Comparison of ENCODE assay signal across 8 mouse cellular contexts in the genomic region with DNA sequence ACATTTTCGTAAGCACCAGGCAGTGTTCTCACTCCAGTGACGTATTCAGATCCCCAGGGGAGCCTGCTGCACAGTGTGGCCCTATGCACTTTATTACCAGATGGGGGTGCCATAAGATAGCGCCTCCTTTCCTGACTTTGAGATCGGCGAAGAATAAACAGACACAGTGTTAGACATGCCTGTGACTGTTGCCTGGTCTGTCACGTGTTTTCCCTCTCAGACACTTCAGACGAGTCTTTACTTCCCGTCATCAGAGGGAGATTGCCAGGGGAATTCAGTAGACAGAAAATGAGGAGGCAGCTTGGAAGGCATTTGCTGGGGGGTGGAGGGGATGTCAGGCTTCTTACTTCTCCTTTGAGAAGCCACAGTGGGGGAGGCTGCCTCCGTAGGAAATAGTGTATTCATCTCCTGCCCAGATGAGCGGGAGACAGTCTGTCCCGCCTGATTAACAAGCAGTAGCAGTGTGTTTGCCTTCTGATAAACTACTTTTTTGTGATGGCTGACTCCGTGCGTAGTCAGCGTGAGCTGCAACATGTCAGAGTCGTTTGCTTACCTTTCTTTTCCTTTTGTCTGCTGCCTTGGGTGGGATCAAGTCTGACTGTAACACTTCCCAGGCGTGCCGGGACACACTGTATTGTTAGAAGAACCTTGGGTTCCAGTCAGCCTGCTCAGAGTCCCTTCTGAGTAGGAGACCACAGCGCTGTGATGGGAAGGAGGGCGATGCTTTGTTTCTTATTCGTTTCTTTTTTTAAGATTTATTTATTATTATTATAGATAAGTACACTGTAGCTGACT. TPM values are rescaled to one million over a fixed set of nuclear protein-coding genes. Genes with fewer than 3 reads are reported as not detected.
A peak's percentile ranks its signal among the peaks of the same experiment; 100 is the strongest.
DNase-seq lines count a peak whose midpoint lies in the region; ATAC-seq and TF ChIP-seq lines count a peak whose summit lies in the region.

No protein-coding gene starts in this region.

- no peaks in the 10 kb centered on the region for H3K27me3 ChIP-seq in heart, embryonic 15.5 days
- no peaks in the 10 kb centered on the region for H3K27me3 ChIP-seq in liver, embryonic 12.5 days (replicated peaks)
- no peaks in the 10 kb centered on the region for H3K27me3 ChIP-seq in stomach, embryonic 14.5 days (ENCODE audit: control insufficient read depth, insufficient read depth, low read length)

- peak overlapping the region; percentile 67 for H3K27ac ChIP-seq in embryonic fibroblast, embryonic 13.5 days (ENCODE audit: insufficient read depth, low read length)
- peak overlapping the region; percentile 82 for H3K27ac ChIP-seq in heart, embryonic 15.5 days
- peak overlapping the region; percentile 98 for H3K27ac ChIP-seq in liver, embryonic 12.5 days
- H3K27ac ChIP-seq in stomach, embryonic 14.5 days (ENCODE audit: low read length) = peak overlapping the region; percentile 90

- H3K9ac ChIP-seq in heart, embryonic 15.5 days = no peak overlapping the region
- H3K9ac ChIP-seq in liver, embryonic 12.5 days = peak overlapping the region; percentile 62
- no peak overlapping the region for H3K9ac ChIP-seq in stomach, embryonic 14.5 days (replicated peaks; ENCODE audit: low read depth, low read length)

- H3K4me1 ChIP-seq in embryonic fibroblast, embryonic 13.5 days (ENCODE audit: control insufficient read depth, insufficient read depth, low read length) = peaks cover 6% of the 10 kb centered on the region; the same call in 1 of the 2 replicates
- H3K4me1 ChIP-seq in heart, embryonic 15.5 days (replicated peaks) = peaks cover 42% of the 10 kb centered on the region
- H3K4me1 ChIP-seq in liver, embryonic 12.5 days = peaks cover 70% of the 10 kb centered on the region
- peaks cover 32% of the 10 kb centered on the region; the same call in 1 of the 2 replicates for H3K4me1 ChIP-seq in stomach, embryonic 14.5 days (ENCODE audit: control insufficient read depth, insufficient read depth, low read length)

- peak; percentile 95 for ATAC-seq in activated CD4-positive, CD25-positive, alpha-beta regulatory T cell, adult 4 months
- peak; percentile 74 for ATAC-seq in heart, embryonic 15.5 days (replicated peaks; ENCODE audit: insufficient number of reproducible peaks, insufficient read depth, low FRiP score, low read depth)
- ATAC-seq in liver, embryonic 12.5 days = peak; percentile 79
- peak; percentile 67 for ATAC-seq in monocyte, adult 5-6 weeks (replicated peaks; ENCODE audit: insufficient number of reproducible peaks, low FRiP score, low TSS enrichment, poor library complexity, severe bottlenecking)
- peak; percentile 76; the same call in 1 of the 2 replicates for ATAC-seq in stomach, embryonic 14.5 days (ENCODE audit: insufficient number of reproducible peaks, insufficient read depth, low FRiP score, low read depth)

- TF ChIP-seq POLR2A in embryonic fibroblast, embryonic 13.5 days (IDR thresholded peaks at IDR 0.05; ENCODE audit: low read depth, low read length) = no peak

- H3K4me3 ChIP-seq in embryonic fibroblast, embryonic 13.5 days (ENCODE audit: insufficient read depth, low read length) = no peak overlapping the region
- H3K4me3 ChIP-seq in heart, embryonic 15.5 days = peak overlapping the region; percentile 19; the same call in 1 of the 2 replicates
- H3K4me3 ChIP-seq in liver, embryonic 12.5 days = peak overlapping the region; percentile 38
- H3K4me3 ChIP-seq in stomach, embryonic 14.5 days (ENCODE audit: low read depth, low read length) = no peak overlapping the region

- DNase-seq in 416B (ENCODE audit: low read depth) = peak; percentile 58
- peak; percentile 75 for DNase-seq in kidney, postnatal 10 days

- no peak for TF ChIP-seq CTCF in embryonic fibroblast, embryonic 13.5 days (IDR thresholded peaks at IDR 0.05; ENCODE audit: borderline replicate concordance, insufficient read depth, low read length)

- H3K4me2 ChIP-seq in heart, embryonic 15.5 days = peak overlapping the region; percentile 55
- H3K4me2 ChIP-seq in liver, embryonic 12.5 days = peak overlapping the region; percentile 62
- H3K4me2 ChIP-seq in stomach, embryonic 14.5 days (replicated peaks; ENCODE audit: low read depth, low read length) = peak overlapping the region; percentile 20; the same call in 1 of the 2 replicates

- WGBS in heart, embryonic 15.5 days = 25% methylated on average over 20 of the region's 20 CpGs
- 19% methylated on average over 20 of the region's 20 CpGs for WGBS in liver, embryonic 12.5 days (ENCODE audit: insufficient replicate concordance)
- WGBS in stomach, embryonic 14.5 days = 23% methylated on average over 20 of the region's 20 CpGs

- no peaks in the 10 kb centered on the region for H3K9me3 ChIP-seq in heart, embryonic 15.5 days (replicated peaks)
- no peaks in the 10 kb centered on the region for H3K9me3 ChIP-seq in liver, embryonic 12.5 days (replicated peaks)
- no peaks in the 10 kb centered on the region for H3K9me3 ChIP-seq in stomach, embryonic 14.5 days (ENCODE audit: control insufficient read depth, low read depth, low read length)

- peaks cover 18% of the 10 kb centered on the region for H3K36me3 ChIP-seq in heart, embryonic 15.5 days
- H3K36me3 ChIP-seq in liver, embryonic 12.5 days = peaks cover 63% of the 10 kb centered on the region
- H3K36me3 ChIP-seq in stomach, embryonic 14.5 days (ENCODE audit: control insufficient read depth, insufficient read depth, low read length) = peaks cover 22% of the 10 kb centered on the region

RNA-seq across cellular contexts. Expression of a gene that starts 40.4 kb away (rescaled TPM):
- 1 to 10 TPM; 2.1 to 2.2 TPM for polyA plus RNA-seq in activated CD4-positive, CD25-positive, alpha-beta regulatory T cell, adult 4 months (2017; shearing (Covaris generic))
- polyA plus RNA-seq in embryonic fibroblast, embryonic 13.5 days (2011; ENCODE audit: insufficient read length, low read depth, missing spikeins) = 11.6 and 12.0 TPM in 2 replicates
- polyA plus RNA-seq in heart, embryonic 15.5 days (2015; fragmentation: Nextera tagmentation; extraction: Ambion mirVana) = 1.1 TPM in 2 replicates
- 1.9 and 2.1 TPM in 2 replicates for polyA plus RNA-seq in liver, embryonic 12.5 days (2016; fragmentation: Nextera tagmentation; extraction: Ambion mirVana)
- 2.3 to 6.9 TPM (median 2.6 TPM) in 3 replicates for total RNA-seq in monocyte, adult 5-6 weeks (2017)
- 3.9 and 4.2 TPM in 2 replicates for polyA plus RNA-seq in stomach, embryonic 14.5 days (2014; fragmentation: Nextera tagmentation; extraction: Ambion mirVana)

RNA-seq across cellular contexts. Expression of a gene that starts 58.5 kb away (rescaled TPM):
- 10 to 100 TPM; 24.3 to 32.6 TPM for polyA plus RNA-seq in activated CD4-positive, CD25-positive, alpha-beta regulatory T cell, adult 4 months (2017; shearing (Covaris generic))
- polyA plus RNA-seq in embryonic fibroblast, embryonic 13.5 days (2011; ENCODE audit: insufficient read length, low read depth, missing spikeins) = 31.0 and 40.2 TPM in 2 replicates
- polyA plus RNA-seq in heart, embryonic 15.5 days (2015; fragmentation: Nextera tagmentation; extraction: Ambion mirVana) = 9.4 and 16.3 TPM in 2 replicates
- polyA plus RNA-seq in liver, embryonic 12.5 days (2016; fragmentation: Nextera tagmentation; extraction: Ambion mirVana) = 18.7 and 21.6 TPM in 2 replicates
- 27.4 to 61.1 TPM (median 27.9 TPM) in 3 replicates for total RNA-seq in monocyte, adult 5-6 weeks (2017)
- polyA plus RNA-seq in stomach, embryonic 14.5 days (2014; fragmentation: Nextera tagmentation; extraction: Ambion mirVana) = 18.6 and 21.6 TPM in 2 replicates

Comparison
In these comparisons a context has a peak if more than half of its experiments do, and no peak if none do; other contexts are left out.
1. H3K4me3 ChIP-seq: peak in heart, embryonic 15.5 days (single experiment) and liver, embryonic 12.5 days (single experiment); none in embryonic fibroblast, embryonic 13.5 days (single experiment) and stomach, embryonic 14.5 days (single experiment).
2. Peak in every context shown above with its lines, with median percentiles within 50 percentile points of each other: ATAC-seq, H3K27ac ChIP-seq and H3K4me2 ChIP-seq.